Mouse (Mus musculus): Measurements from ENCODE around the gene B3gnt7. TPM values are rescaled to one million over a fixed set of nuclear protein-coding genes. Genes with fewer than 3 reads are reported as not detected.
"Not testable (repeated sequence)": the region's sequence is repeated elsewhere in the genome, so short reads cannot be mapped to it uniquely, and the experiment has no call there.

The B3gnt7 gene
- polyA plus RNA-seq, 1 experiment from 2014 or later, result 6.2 TPM

DNA sequence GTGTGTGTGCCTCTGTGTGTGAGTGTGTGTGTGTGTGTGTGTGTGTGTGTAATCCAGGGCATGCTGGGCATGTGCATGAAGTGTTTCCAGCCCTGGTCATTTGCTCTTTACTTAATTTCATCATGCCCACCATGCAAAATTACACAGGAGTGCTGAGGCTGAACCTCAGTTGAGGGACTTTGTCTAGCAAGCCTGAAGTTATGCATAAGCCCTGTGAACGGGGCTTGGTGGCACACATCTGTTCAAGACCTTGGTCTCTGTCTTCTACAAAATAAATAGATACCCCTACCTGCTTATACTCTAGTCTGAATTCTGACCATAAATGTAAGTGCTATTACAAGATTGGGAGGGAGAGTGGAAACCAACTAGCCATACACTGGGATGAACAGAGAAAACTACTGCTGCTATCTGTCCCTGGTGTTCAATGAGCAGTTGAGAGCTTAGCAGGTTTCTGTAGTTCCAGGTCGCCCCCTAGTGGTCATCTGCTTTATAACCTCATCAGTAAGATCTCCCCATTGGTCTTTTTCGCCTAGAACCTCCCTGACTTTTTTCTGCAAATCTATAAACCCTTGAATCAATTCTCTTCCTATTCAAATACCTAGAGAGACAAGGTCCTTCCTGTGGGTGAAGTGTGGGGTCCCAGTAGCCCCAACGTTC lies 36.7 kb downstream of the B3gnt7 start:
- Histone ChIP-seq H3K4me1 (no peaks in the 10 kb centered on the region), H3K27me3 (replicated peaks; ENCODE audit: low read depth, poor library complexity, severe bottlenecking) (no peaks in the 10 kb centered on the region), H3K27ac (replicated peaks) (no peak overlapping the region), H3K4me3 (no peak overlapping the region), H3K36me3 (replicated peaks) (no peaks in the 10 kb centered on the region; the same call in 1 of the 2 replicates), H3K9me3 (no peaks in the 10 kb centered on the region)
- DNase-seq (ENCODE audit: low spot score), result peak; percentile 75
- WGBS, result 30% methylated on average over 4 of the region's 4 CpGs

DNA sequence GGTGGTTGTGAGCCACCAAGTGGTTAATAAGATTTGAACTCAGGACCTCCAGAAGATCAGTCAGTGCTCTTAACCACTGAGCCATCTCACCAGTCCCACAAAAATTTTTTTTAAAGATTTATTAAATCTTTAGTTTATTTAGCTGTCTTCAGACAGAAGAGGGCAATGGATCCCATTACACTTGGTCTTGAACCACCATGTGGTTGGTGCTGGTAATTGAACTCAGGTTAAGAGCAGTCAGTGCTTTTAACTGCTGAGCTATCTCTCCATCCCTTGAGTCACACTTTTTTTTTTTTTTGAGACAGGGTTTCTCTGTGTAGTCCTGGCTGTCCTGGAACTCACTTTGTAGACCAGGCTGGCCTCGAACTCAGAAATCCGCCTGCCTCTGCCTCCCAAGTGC lies 38.5 kb downstream of the B3gnt7 start:
- 91% methylated on average over 2 of the region's 2 CpGs for WGBS
- not testable (repeated sequence) for H3K27me3 ChIP-seq (replicated peaks; ENCODE audit: low read depth, poor library complexity, severe bottlenecking); H3K27ac ChIP-seq (replicated peaks); H3K4me3 ChIP-seq; H3K9me3 ChIP-seq; DNase-seq (ENCODE audit: low spot score); H3K4me1 ChIP-seq
- H3K36me3 ChIP-seq (replicated peaks), result peaks cover 13% of the 10 kb centered on the region

DNA sequence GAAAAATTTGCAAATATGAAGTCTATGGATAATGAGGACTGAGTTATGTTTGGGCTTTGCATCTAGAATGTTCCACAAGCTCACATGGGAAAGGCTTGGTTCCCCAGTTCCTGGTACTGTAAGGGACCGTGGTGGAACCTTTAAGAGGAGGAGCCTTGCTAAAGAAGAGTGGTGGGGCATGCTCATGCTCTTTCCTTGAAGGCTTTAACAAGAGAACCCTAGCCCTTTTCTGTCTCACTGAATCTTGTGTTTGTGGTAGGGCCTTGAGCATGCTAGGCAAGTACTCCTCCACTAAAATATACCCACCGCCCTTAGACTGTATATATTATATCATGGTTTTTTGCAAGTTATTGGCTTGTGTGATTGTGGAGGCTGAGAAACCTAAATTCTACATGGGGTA lies 39.7 kb downstream of the B3gnt7 start:
- Histone ChIP-seq H3K4me1 (no peaks in the 10 kb centered on the region), H3K27me3 (replicated peaks; ENCODE audit: low read depth, poor library complexity, severe bottlenecking) (no peaks in the 10 kb centered on the region), H3K9me3 (no peaks in the 10 kb centered on the region), H3K4me3 (no peak overlapping the region), H3K36me3 (replicated peaks) (peaks cover 25% of the 10 kb centered on the region), H3K27ac (replicated peaks) (no peak overlapping the region)
- no peak for DNase-seq (ENCODE audit: low spot score)
- WGBS, result 91% methylated on average over 2 of the region's 2 CpGs

DNA sequence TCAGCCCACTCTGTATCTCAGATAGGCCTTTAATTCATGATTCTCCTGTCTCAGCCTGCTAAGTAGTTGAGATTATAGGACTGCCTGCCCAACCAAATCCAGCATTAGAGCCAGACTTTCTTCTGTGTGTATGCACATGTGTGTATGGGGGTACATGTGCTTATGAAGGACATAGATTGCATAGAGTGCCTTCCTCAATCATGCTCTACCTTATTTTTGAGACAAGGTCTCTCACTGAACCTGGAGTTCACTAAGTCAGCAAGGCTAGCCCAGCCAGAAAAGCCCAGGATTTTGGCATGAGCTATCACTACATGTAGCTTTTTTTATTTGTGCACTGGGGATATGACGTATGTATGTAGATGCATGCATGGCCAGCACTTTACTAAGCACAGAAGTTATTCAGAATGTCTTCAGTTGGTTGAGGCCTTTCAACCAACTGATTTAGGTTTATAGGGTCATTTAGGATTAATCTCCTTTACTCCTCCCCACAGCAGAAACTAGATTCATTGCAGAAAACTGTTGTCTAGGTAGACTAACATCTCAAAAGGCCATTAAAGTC lies 40.5 kb downstream of the B3gnt7 start:
- Histone ChIP-seq H3K4me3 (no peak overlapping the region), H3K9me3 (no peaks in the 10 kb centered on the region), H3K27me3 (replicated peaks; ENCODE audit: low read depth, poor library complexity, severe bottlenecking) (no peaks in the 10 kb centered on the region), H3K27ac (replicated peaks) (no peak overlapping the region), H3K36me3 (replicated peaks) (peaks cover 33% of the 10 kb centered on the region), H3K4me1 (no peaks in the 10 kb centered on the region)
- DNase-seq (ENCODE audit: low spot score), result no peak
- 89% methylated on average over 1 of the region's 1 CpGs for WGBS

GRCm38 (mm10) chr1:86343969-86344861 lies 41.6 kb downstream of the B3gnt7 start:
- H3K4me3 ChIP-seq, result no peak overlapping the region
- no peak overlapping the region for H3K27ac ChIP-seq (replicated peaks)
- WGBS, result 70% methylated on average over 4 of the region's 4 CpGs
- H3K4me1 ChIP-seq, result no peaks in the 10 kb centered on the region
- no peaks in the 10 kb centered on the region for H3K27me3 ChIP-seq (replicated peaks; ENCODE audit: low read depth, poor library complexity, severe bottlenecking)
- peaks cover 44% of the 10 kb centered on the region for H3K36me3 ChIP-seq (replicated peaks)
- H3K9me3 ChIP-seq, result no peaks in the 10 kb centered on the region
- no peak for DNase-seq (ENCODE audit: low spot score)

GRCm38 (mm10) chr1:86345069-86345468 lies 42.4 kb downstream of the B3gnt7 start:
- DNase-seq (ENCODE audit: low spot score), result no peak
- H3K4me1 ChIP-seq, result no peaks in the 10 kb centered on the region
- H3K4me3 ChIP-seq, result no peak overlapping the region
- no peaks in the 10 kb centered on the region for H3K9me3 ChIP-seq
- no peaks in the 10 kb centered on the region for H3K27me3 ChIP-seq (replicated peaks; ENCODE audit: low read depth, poor library complexity, severe bottlenecking)
- 92% methylated on average over 4 of the region's 4 CpGs for WGBS
- H3K27ac ChIP-seq (replicated peaks), result no peak overlapping the region
- H3K36me3 ChIP-seq (replicated peaks), result peaks cover 52% of the 10 kb centered on the region

GRCm38 (mm10) chr1:86345956-86346355 lies 43.3 kb downstream of the B3gnt7 start:
- Histone ChIP-seq H3K9me3 (no peaks in the 10 kb centered on the region), H3K4me1 (no peaks in the 10 kb centered on the region), H3K27me3 (replicated peaks; ENCODE audit: low read depth, poor library complexity, severe bottlenecking) (no peaks in the 10 kb centered on the region), H3K36me3 (replicated peaks) (peaks cover 61% of the 10 kb centered on the region), H3K27ac (replicated peaks) (no peak overlapping the region), H3K4me3 (no peak overlapping the region)
- no peak for DNase-seq (ENCODE audit: low spot score)
- 91% methylated on average over 4 of the region's 4 CpGs for WGBS

- no peak overlapping the region for H3K4me3 ChIP-seq
- no peak for DNase-seq (ENCODE audit: low spot score)
- WGBS, result 83% methylated on average over 3 of the region's 3 CpGs
- H3K4me1 ChIP-seq, result no peaks in the 10 kb centered on the region
- H3K27me3 ChIP-seq (replicated peaks; ENCODE audit: low read depth, poor library complexity, severe bottlenecking), result no peaks in the 10 kb centered on the region
- no peak overlapping the region for H3K27ac ChIP-seq (replicated peaks)
- no peaks in the 10 kb centered on the region for H3K9me3 ChIP-seq
- H3K36me3 ChIP-seq (replicated peaks), result peaks cover 73% of the 10 kb centered on the region
Observed at GRCm38 (mm10) chr1:86346851-86347715, 44.5 kb downstream of the B3gnt7 start.

- H3K4me3 ChIP-seq, result no peak overlapping the region
- WGBS, result 56% methylated on average over 1 of the region's 1 CpGs
- no peaks in the 10 kb centered on the region for H3K27me3 ChIP-seq (replicated peaks; ENCODE audit: low read depth, poor library complexity, severe bottlenecking)
- H3K36me3 ChIP-seq (replicated peaks), result peaks cover 79% of the 10 kb centered on the region
- no peak for DNase-seq (ENCODE audit: low spot score)
- no peak overlapping the region for H3K27ac ChIP-seq (replicated peaks)
- H3K4me1 ChIP-seq, result no peaks in the 10 kb centered on the region
- H3K9me3 ChIP-seq, result no peaks in the 10 kb centered on the region
Observed at GRCm38 (mm10) chr1:86347716-86348045, 45.0 kb downstream of the B3gnt7 start.

GRCm38 (mm10) chr1:86348083-86348482 lies 45.5 kb downstream of the B3gnt7 start:
- H3K27me3 ChIP-seq (replicated peaks; ENCODE audit: low read depth, poor library complexity, severe bottlenecking), result no peaks in the 10 kb centered on the region
- H3K27ac ChIP-seq (replicated peaks), result no peak overlapping the region

DNA sequence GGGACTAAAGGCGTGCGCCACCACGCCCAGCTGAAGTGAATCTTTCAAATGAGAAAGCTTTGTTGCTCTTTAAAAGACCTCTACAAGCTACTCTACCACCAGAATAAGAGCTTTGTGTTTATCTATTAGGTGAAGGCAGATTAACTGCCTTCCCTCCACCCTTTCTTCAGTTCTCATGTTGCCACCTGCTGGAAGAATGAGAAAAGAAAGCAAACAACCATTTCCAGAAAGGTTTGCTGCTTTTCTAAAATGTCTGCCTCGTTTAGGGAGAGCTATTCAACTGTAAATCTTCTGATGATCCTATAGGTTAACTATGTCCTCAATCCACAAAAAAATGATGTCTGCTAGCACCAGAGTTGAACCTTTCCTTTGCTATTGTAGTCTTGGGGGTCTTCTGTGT lies 46.2 kb downstream of the B3gnt7 start:
- H3K4me3 ChIP-seq, result no peak overlapping the region
- 78% methylated on average over 4 of the region's 4 CpGs for WGBS
- H3K27ac ChIP-seq (replicated peaks), result no peak overlapping the region
- H3K4me1 ChIP-seq, result no peaks in the 10 kb centered on the region
- no peaks in the 10 kb centered on the region for H3K9me3 ChIP-seq
- no peaks in the 10 kb centered on the region for H3K27me3 ChIP-seq (replicated peaks; ENCODE audit: low read depth, poor library complexity, severe bottlenecking)
- no peak for DNase-seq (ENCODE audit: low spot score)
- H3K36me3 ChIP-seq (replicated peaks), result peaks cover 90% of the 10 kb centered on the region

More at GRCm38 (mm10) chr1:86348083-86348482, 45.5 kb downstream of the B3gnt7 start:
- no peak overlapping the region for H3K4me3 ChIP-seq
- H3K9me3 ChIP-seq, result no peaks in the 10 kb centered on the region
- no peaks in the 10 kb centered on the region for H3K4me1 ChIP-seq
- WGBS, result 50% methylated on average over 1 of the region's 1 CpGs
- peaks cover 83% of the 10 kb centered on the region for H3K36me3 ChIP-seq (replicated peaks)
- DNase-seq (ENCODE audit: low spot score), result no peak

DNA sequence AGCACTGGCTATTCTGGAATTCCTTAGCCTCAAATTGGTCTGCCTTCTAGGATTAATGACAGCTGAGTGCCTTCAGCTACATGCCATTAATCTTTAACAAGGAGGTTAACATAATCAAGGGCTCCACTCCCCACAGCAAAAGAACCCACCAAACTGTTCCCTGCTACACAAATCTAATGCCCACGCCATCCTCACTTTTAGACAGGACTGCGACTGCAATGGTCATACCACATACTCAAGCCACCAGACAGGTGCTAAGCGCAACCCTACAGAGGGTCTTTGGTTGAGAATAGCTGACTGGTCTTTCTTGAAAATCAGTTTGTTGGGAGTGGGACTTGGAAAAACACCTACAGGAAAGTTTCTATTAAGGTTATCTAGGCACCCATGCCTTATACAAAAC lies 46.6 kb downstream of the B3gnt7 start:
- no peaks in the 10 kb centered on the region for H3K4me1 ChIP-seq
- 92% methylated on average over 3 of the region's 3 CpGs for WGBS
- H3K27ac ChIP-seq (replicated peaks), result no peak overlapping the region
- no peak overlapping the region for H3K4me3 ChIP-seq
- DNase-seq (ENCODE audit: low spot score), result no peak
- no peaks in the 10 kb centered on the region for H3K9me3 ChIP-seq
- H3K36me3 ChIP-seq (replicated peaks), result peaks cover 94% of the 10 kb centered on the region
- H3K27me3 ChIP-seq (replicated peaks; ENCODE audit: low read depth, poor library complexity, severe bottlenecking), result no peaks in the 10 kb centered on the region

Data from embryonic facial prominence, embryonic 10.5 days (tissue).